ENCODE assay signal across 9 mouse cellular contexts in the genomic region with DNA sequence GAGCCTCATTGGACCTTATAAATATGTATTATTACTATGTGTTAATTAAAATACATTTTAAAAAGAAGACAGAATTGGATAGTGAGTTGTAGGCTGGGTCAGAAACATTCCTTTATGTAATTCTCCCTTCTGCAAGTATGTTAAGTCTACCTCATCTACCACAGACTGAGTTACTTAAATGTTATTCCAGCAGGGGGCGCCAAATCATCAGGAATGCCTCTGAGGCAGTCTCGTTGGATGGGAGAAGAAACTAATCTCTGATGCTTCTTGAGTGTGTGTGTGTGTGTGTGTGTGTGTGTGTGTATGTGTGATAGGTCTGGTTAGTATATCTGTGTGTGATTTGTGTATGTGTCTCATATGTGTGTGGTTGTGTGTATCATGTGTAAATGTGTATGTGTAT. TPM values are rescaled to one million over a fixed set of nuclear protein-coding genes. Genes with fewer than 3 reads are reported as not detected.
DNase-seq lines count a peak whose midpoint lies in the region; ATAC-seq and TF ChIP-seq lines count a peak whose summit lies in the region.
"Had no signal": no experiment of that assay in that cellular context is flagged by ENCODE, and none has a peak within 500 bp of the region (broad histone marks: within the 10 kb centered on the region; RNA-seq: fewer than 3 reads in every experiment).

No protein-coding gene starts in this region.

- H3K4me3 ChIP-seq in heart, postnatal 0 days (ENCODE audit: low read depth, low read length): no peak overlapping the region

- no peak for TF ChIP-seq EP300 in heart, postnatal 0 days (IDR thresholded peaks at IDR 0.05; ENCODE audit: low read depth)

- WGBS in heart, postnatal 0 days: 2% methylated on average over 2 of the region's 2 CpGs

- DNase-seq in adrenal gland, postnatal 10 days: peak; percentile 89
- peak; percentile 80 for DNase-seq in embryo, embryonic 9.5 days (ENCODE audit: extremely low spot score)
- peak; percentile 78 for DNase-seq in heart, postnatal 0 days (ENCODE audit: low spot score)
- peak; percentile 89 for DNase-seq in kidney, postnatal 4 days
- peak; percentile 40 to 72 for DNase-seq in lung, adult 18-20 months
- peak; percentile 24 for DNase-seq in ovary, adult 18-20 months (ENCODE audit: low spot score)
- DNase-seq in thymus, postnatal 10 days (ENCODE audit: low spot score in 2 of 2): peak; percentile 70 to 92

- no peak overlapping the region for H3K9ac ChIP-seq in heart, postnatal 0 days (replicated peaks; ENCODE audit: low read depth, low read length)

- H3K4me1 ChIP-seq in heart, postnatal 0 days (ENCODE audit: control insufficient read depth, insufficient read depth): no peaks in the 10 kb centered on the region

- no peak overlapping the region for H3K4me2 ChIP-seq in heart, postnatal 0 days (ENCODE audit: low read depth, low read length)

- H3K36me3 ChIP-seq in heart, postnatal 0 days (replicated peaks; ENCODE audit: control insufficient read depth, insufficient read depth, low read length): no peaks in the 10 kb centered on the region

- no peak overlapping the region for H3K27ac ChIP-seq in heart, postnatal 0 days (ENCODE audit: low read depth)

- TF ChIP-seq CTCF in heart, postnatal 0 days (IDR thresholded peaks at IDR 0.05; ENCODE audit: low read depth): peak; percentile 91

- peaks cover 4% of the 10 kb centered on the region; the same call in 1 of the 2 replicates for H3K27me3 ChIP-seq in heart, postnatal 0 days (ENCODE audit: control insufficient read depth, insufficient read depth, low read length)

- H3K9me3 ChIP-seq in heart, postnatal 0 days (replicated peaks; ENCODE audit: control insufficient read depth, low read length): no peaks in the 10 kb centered on the region

- peak; percentile 78 for ATAC-seq in CD4-positive, CD25-positive, alpha-beta regulatory T cell, adult 4 months
- peak; percentile 67 for ATAC-seq in heart, postnatal 0 days (ENCODE audit: insufficient read depth, low read depth)

RNA-seq across cellular contexts. Expression of gene Ramp3, which starts 3.4 kb away (rescaled TPM):
- polyA plus RNA-seq in CD4-positive, CD25-positive, alpha-beta regulatory T cell, adult 4 months (2017; shearing (Covaris generic)): 1 to 10 TPM; 4.2 to 5.6 TPM
- total RNA-seq in adrenal gland, postnatal 10 days (2021): 1 to 10 TPM; 7.6 to 9.8 TPM
- total RNA-seq in heart, postnatal 0 days (2014; rRNA removed; ENCODE audit: low replicate concordance): 4.6 and 16.9 TPM in 2 replicates
- polyA plus RNA-seq in heart, postnatal 0 days (2015; fragmentation: Nextera tagmentation; extraction: Ambion mirVana): 5.0 TPM in 2 replicates

RNA-seq across cellular contexts. Expression of gene Wap, which starts 16.5 kb away (rescaled TPM):
- polyA plus RNA-seq in CD4-positive, CD25-positive, alpha-beta regulatory T cell, adult 4 months (2017; shearing (Covaris generic)): not detected
- total RNA-seq in adrenal gland, postnatal 10 days (2021): not detected
- total RNA-seq in heart, postnatal 0 days (2014; rRNA removed; ENCODE audit: low replicate concordance): not detected in 2 replicates
- not detected in 2 replicates for polyA plus RNA-seq in heart, postnatal 0 days (2015; fragmentation: Nextera tagmentation; extraction: Ambion mirVana)
- polyA plus RNA-seq: heart, embryonic 14.5 days had no signal

RNA-seq across cellular contexts. Expression of gene Tbrg4, which starts 29.0 kb away (rescaled TPM):
- 10 to 100 TPM; 27.9 to 60.5 TPM for polyA plus RNA-seq in CD4-positive, CD25-positive, alpha-beta regulatory T cell, adult 4 months (2017; shearing (Covaris generic))
- 10 to 100 TPM; 86.9 to 95.1 TPM for total RNA-seq in adrenal gland, postnatal 10 days (2021)
- total RNA-seq in heart, postnatal 0 days (2014; rRNA removed; ENCODE audit: low replicate concordance): 62.5 and 82.9 TPM in 2 replicates
- polyA plus RNA-seq in heart, postnatal 0 days (2015; fragmentation: Nextera tagmentation; extraction: Ambion mirVana): 52.5 and 65.8 TPM in 2 replicates

RNA-seq across cellular contexts. Expression of gene Nacad, which starts 49.0 kb away (rescaled TPM):
- polyA plus RNA-seq in CD4-positive, CD25-positive, alpha-beta regulatory T cell, adult 4 months (2017; shearing (Covaris generic)): under 1 TPM in 1 of 2 experiments, not detected in 1; 0.22 TPM
- total RNA-seq in adrenal gland, postnatal 10 days (2021): 1 to 10 TPM; 4.2 to 5.7 TPM
- total RNA-seq in heart, postnatal 0 days (2014; rRNA removed; ENCODE audit: low replicate concordance): 0.95 and 2.5 TPM in 2 replicates
- 1.2 TPM in 2 replicates for polyA plus RNA-seq in heart, postnatal 0 days (2015; fragmentation: Nextera tagmentation; extraction: Ambion mirVana)

Comparison
In these comparisons a context has a peak if more than half of its experiments do, and no peak if none do; other contexts are left out.
1. DNase-seq: peak in every context shown above with its lines; median percentile 89 in adrenal gland, postnatal 10 days; 89 in kidney, postnatal 4 days; 81 in thymus, postnatal 10 days; 80 in embryo, embryonic 9.5 days; 78 in heart, postnatal 0 days; 56 in lung, adult 18-20 months; 24 in ovary, adult 18-20 months.